38 mouse cellular contexts compared by ENCODE assay signal in genomic region chr16:13727811-13728335, GRCm38 (mm10). TPM values are rescaled to one million over a fixed set of nuclear protein-coding genes. Genes with fewer than 3 reads are reported as not detected.
DNase-seq lines count a peak whose midpoint lies in the region; ATAC-seq lines count a peak whose summit lies in the region.
"Had no signal": no experiment of that assay in that cellular context is flagged by ENCODE, and none has a peak within 500 bp of the region (broad histone marks: within the 10 kb centered on the region; RNA-seq: fewer than 3 reads in every experiment).

No protein-coding gene starts in this region.

- no peak overlapping the region for H3K9ac ChIP-seq in stomach, embryonic 16.5 days (ENCODE audit: low read length)
- H3K9ac ChIP-seq: forebrain, embryonic 13.5 days; limb, embryonic 12.5 days; liver, embryonic 15.5 days; lung, embryonic 14.5 days; neural tube, embryonic 12.5 days; stomach, embryonic 15.5 days had no signal

- H3K27ac ChIP-seq in stomach, embryonic 16.5 days (ENCODE audit: low read length): peak overlapping the region; percentile 38; the same call in 1 of the 2 replicates
- H3K27ac ChIP-seq: forebrain, embryonic 13.5 days; limb, embryonic 12.5 days; liver, embryonic 15.5 days; midbrain, embryonic 10.5 days; neural tube, embryonic 12.5 days; stomach, embryonic 15.5 days had no signal

- no peaks in the 10 kb centered on the region for H3K9me3 ChIP-seq in stomach, embryonic 16.5 days (replicated peaks; ENCODE audit: control insufficient read depth, low read length)
- H3K9me3 ChIP-seq: forebrain, embryonic 13.5 days; limb, embryonic 12.5 days; liver, embryonic 15.5 days; midbrain, embryonic 10.5 days; neural tube, embryonic 12.5 days; stomach, embryonic 15.5 days had no signal

- peak; percentile 49 to 83 for DNase-seq in adrenal gland, adult (ENCODE audit: inconsistent age in 2 of 2, low spot score in 1 of 2)
- no peak for DNase-seq in adrenal gland, adult 18-20 months (ENCODE audit: low spot score in 2 of 2)
- DNase-seq in ovary, postnatal 36 days (ENCODE audit: low spot score): peak; percentile 7
- no peak for DNase-seq in ovary, adult 18-20 months (ENCODE audit: low spot score)
- DNase-seq in adrenal gland, postnatal 14 days: peak; percentile 69
- no peak for DNase-seq in lung, postnatal 36 days
- DNase-seq in thymus, postnatal 0 days (ENCODE audit: low spot score): no peak
- DNase-seq: cerebellum, adult 18-20 months; cerebellum, postnatal 10 days; gastrocnemius, postnatal 10 days; heart, postnatal 14 days; kidney, postnatal 14 days; lung, embryonic 14.5 days; lung, postnatal 14 days; thymus, postnatal 14 days had no signal

- H3K36me3 ChIP-seq in stomach, embryonic 16.5 days (ENCODE audit: control insufficient read depth, insufficient read depth, low read length): no peaks in the 10 kb centered on the region
- H3K36me3 ChIP-seq: limb, embryonic 12.5 days; liver, embryonic 15.5 days; midbrain, embryonic 10.5 days; neural tube, embryonic 12.5 days; stomach, embryonic 15.5 days had no signal

- 76% methylated on average over 5 of the region's 5 CpGs for WGBS in stomach, embryonic 16.5 days

- H3K27me3 ChIP-seq in stomach, embryonic 16.5 days (ENCODE audit: control insufficient read depth, insufficient read depth, low read length): no peaks in the 10 kb centered on the region
- H3K27me3 ChIP-seq: neural tube, embryonic 12.5 days; stomach, embryonic 15.5 days had no signal

- peaks cover 5% of the 10 kb centered on the region for H3K4me1 ChIP-seq in stomach, embryonic 16.5 days (ENCODE audit: control insufficient read depth, insufficient read depth, low read length)
- H3K4me1 ChIP-seq: forebrain, embryonic 13.5 days had no signal

- ATAC-seq in stomach, embryonic 16.5 days (ENCODE audit: insufficient read depth, low FRiP score): no peak
- ATAC-seq: activated CD4-positive, CD25-positive, alpha-beta regulatory T cell, adult 4 months; forebrain, embryonic 13.5 days; hindbrain, embryonic 16.5 days had no signal

- H3K4me2 ChIP-seq in stomach, embryonic 16.5 days (ENCODE audit: low read depth, low read length): no peak overlapping the region
- H3K4me2 ChIP-seq: forebrain, embryonic 13.5 days; limb, embryonic 12.5 days; liver, embryonic 15.5 days; lung, embryonic 14.5 days; neural tube, embryonic 12.5 days; stomach, embryonic 15.5 days had no signal

- H3K4me3 ChIP-seq in stomach, embryonic 16.5 days (replicated peaks; ENCODE audit: low read length): no peak overlapping the region
- H3K4me3 ChIP-seq: forebrain, embryonic 13.5 days; limb, embryonic 12.5 days; liver, embryonic 15.5 days; midbrain, embryonic 10.5 days; myocyte; neural tube, embryonic 12.5 days; stomach, embryonic 15.5 days had no signal

RNA-seq across cellular contexts. Expression of gene Pla2g10, which starts 2.9 kb away (rescaled TPM):
- not detected for total RNA-seq in adrenal gland, adult 18-20 months (2021)
- not detected in 2 replicates for total RNA-seq in adrenal gland, postnatal 14 days (2021)
- polyA plus RNA-seq in stomach, embryonic 16.5 days (2015; fragmentation: Nextera tagmentation; extraction: Ambion mirVana): 43.3 and 59.7 TPM in 2 replicates
- polyA plus RNA-seq in thymus, postnatal 0 days (2015; fragmentation: Nextera tagmentation; extraction: Ambion mirVana): 0.67 and 1.1 TPM in 2 replicates
- total RNA-seq: CH12.LX; gastrocnemius, postnatal 10 days; heart, postnatal 14 days; layer of hippocampus, postnatal 10 days; left cerebral cortex, adult 18-20 months; left cerebral cortex, postnatal 25 days; liver, adult 2 months; megakaryocyte progenitor cell, adult 5-6 weeks; MEL; midbrain, postnatal 0 days had no signal
- polyA plus RNA-seq: activated CD4-positive, CD25-positive, alpha-beta regulatory T cell, adult 4 months; C2C12; cortical plate, adult 2 months; heart, embryonic 14.5 days; kidney, embryonic 14.5 days; limb, embryonic 12.5 days; liver, adult 2 months; liver, embryonic 15.5 days; midbrain, embryonic 10.5 days; midbrain, postnatal 0 days; myocyte; urinary bladder, adult 2 months had no signal

RNA-seq across cellular contexts. Expression of gene Rrn3, which starts 52.6 kb away (rescaled TPM):
- 10 to 100 TPM; 45.5 to 61.1 TPM for total RNA-seq in adrenal gland, adult 18-20 months (2021)
- total RNA-seq in adrenal gland, postnatal 14 days (2021): 40.4 and 43.9 TPM in 2 replicates
- polyA plus RNA-seq in stomach, embryonic 16.5 days (2015; fragmentation: Nextera tagmentation; extraction: Ambion mirVana): 55.2 and 56.2 TPM in 2 replicates
- polyA plus RNA-seq in thymus, postnatal 0 days (2015; fragmentation: Nextera tagmentation; extraction: Ambion mirVana): 48.8 and 51.5 TPM in 2 replicates

RNA-seq across cellular contexts. Expression of gene 3110001I22Rik, which starts 56.1 kb away (rescaled TPM):
- total RNA-seq in adrenal gland, adult 18-20 months (2021): 1 to 10 TPM; 5.0 to 6.2 TPM
- total RNA-seq in adrenal gland, postnatal 14 days (2021): 6.3 and 8.5 TPM in 2 replicates
- 4.6 and 4.8 TPM in 2 replicates for polyA plus RNA-seq in stomach, embryonic 16.5 days (2015; fragmentation: Nextera tagmentation; extraction: Ambion mirVana)
- 8.5 TPM in 2 replicates for polyA plus RNA-seq in thymus, postnatal 0 days (2015; fragmentation: Nextera tagmentation; extraction: Ambion mirVana)

RNA-seq across cellular contexts. Expression of gene Bfar, which starts 56.2 kb away (rescaled TPM):
- total RNA-seq in adrenal gland, adult 18-20 months (2021): 10 to 100 TPM; 41.8 to 46.6 TPM
- 56.5 and 58.6 TPM in 2 replicates for total RNA-seq in adrenal gland, postnatal 14 days (2021)
- polyA plus RNA-seq in stomach, embryonic 16.5 days (2015; fragmentation: Nextera tagmentation; extraction: Ambion mirVana): 41.9 and 47.1 TPM in 2 replicates
- polyA plus RNA-seq in thymus, postnatal 0 days (2015; fragmentation: Nextera tagmentation; extraction: Ambion mirVana): 39.4 and 40.5 TPM in 2 replicates

RNA-seq across cellular contexts. Expression of gene Parn, which starts 59.9 kb away (rescaled TPM):
- total RNA-seq in adrenal gland, adult 18-20 months (2021): 10 to 100 TPM; 25.0 to 38.3 TPM
- total RNA-seq in adrenal gland, postnatal 14 days (2021): 34.1 and 34.6 TPM in 2 replicates
- polyA plus RNA-seq in stomach, embryonic 16.5 days (2015; fragmentation: Nextera tagmentation; extraction: Ambion mirVana): 38.7 and 42.1 TPM in 2 replicates
- polyA plus RNA-seq in thymus, postnatal 0 days (2015; fragmentation: Nextera tagmentation; extraction: Ambion mirVana): 41.7 TPM in 2 replicates

Comparison
In these comparisons a context has a peak if more than half of its experiments do, and no peak if none do; other contexts are left out.
1. DNase-seq: peak in adrenal gland, adult (2 of 2), ovary, postnatal 36 days (single experiment) and adrenal gland, postnatal 14 days (single experiment); none in adrenal gland, adult 18-20 months (0 of 2), ovary, adult 18-20 months (single experiment), lung, postnatal 36 days (single experiment) and thymus, postnatal 0 days (single experiment).